Mouse (Mus musculus): ENCODE results near the gene Dnase1. TPM values are rescaled to one million over a fixed set of nuclear protein-coding genes. Genes with fewer than 3 reads are reported as not detected.

Dnase1 gene
- total and polyA plus RNA-seq, 3 experiments, result 0.64 to 5.9 TPM; not detected in 1

GRCm38 (mm10) chr16:4003489-4004398, 33.0 kb upstream of the Dnase1 start, which contains the start of gene Slx4:
TSS of gene Slx4 (minus strand) at chr16:4003770.
- in situ Hi-C loops (cut with MboI; ENCODE audit: low pct_ligation_motif_present, low pct_unique_long_range_greater_than_20kb, low sequenced_read_pairs), result loop anchor here (5.0 to 10.0 kb wide), 2 partner anchors 76 to 159 kb away; partner anchors contain the start of gene Zfp174
- H3K4me2 ChIP-seq (ENCODE audit: insufficient read depth, low read depth, poor library complexity, severe bottlenecking), result peak within 1 kb of the TSS; percentile 76
- peak; percentile 100 for DNase-seq (ENCODE audit: extremely low read depth)
- peaks cover 19% of the 10 kb centered on the region for H3K79me2 ChIP-seq (replicated peaks; ENCODE audit: control insufficient read depth, extremely low read depth, insufficient read depth, poor library complexity, severe bottlenecking)
- H3K36me3 ChIP-seq (replicated peaks in 1 of 2; ENCODE audit: control insufficient read depth in 1 of 2, insufficient read depth in 1 of 2, low read length in 1 of 2), result peaks cover 20 to 32% of the 10 kb centered on the region in 2 experiments
- peaks cover 5 to 27% of the 10 kb centered on the region in 2 experiments; a peak in 3 of 4 replicates for H3K4me1 ChIP-seq (ENCODE audit: control insufficient read depth in 1 of 2, insufficient read depth in 2 of 2)
- peak within 1 kb of the TSS; percentile 67 to 86 (median 86) for H3K4me3 ChIP-seq (replicated peaks in 1 of 3; ENCODE audit: low read depth in 2 of 3, low read length in 2 of 3, poor library complexity in 1 of 3)
- H3K9ac ChIP-seq (ENCODE audit: insufficient read depth, low read depth), result peak within 1 kb of the TSS; percentile 77
- H3K27ac ChIP-seq (ENCODE audit: insufficient read depth, low read depth), result peak within 1 kb of the TSS; percentile 85
- peak; percentile 80 for TF ChIP-seq BHLHE40 (IDR thresholded peaks at IDR 0.05; ENCODE audit: low read depth, low read length)
- peak; percentile 88 for TF ChIP-seq HCFC1 (IDR thresholded peaks at IDR 0.05; ENCODE audit: low read depth, low read length)
- peak; percentile 75 for TF ChIP-seq SIN3A (IDR thresholded peaks at IDR 0.05; ENCODE audit: low read length)
- TF ChIP-seq ELF1 (IDR thresholded peaks at IDR 0.05; ENCODE audit: low read depth, low read length), result peak; percentile 97
- peak; percentile 34; the same call in 1 of the 2 replicates for TF ChIP-seq RCOR1 (conservative IDR thresholded peaks at IDR 0.05; ENCODE audit: low read depth, low read length)
- TF ChIP-seq UBTF (IDR thresholded peaks at IDR 0.05; ENCODE audit: low read depth, low read length), result peak; percentile 72; the same call in 1 of the 2 replicates
- no peak for TF ChIP-seq ZNF384 (IDR thresholded peaks at IDR 0.05; ENCODE audit: low read depth, low read length)
- TF ChIP-seq NELFE (IDR thresholded peaks at IDR 0.05; ENCODE audit: low read depth, low read length), result peak; percentile 98
- TF ChIP-seq USF2 (conservative IDR thresholded peaks at IDR 0.05; ENCODE audit: low read depth, low read length), result no peak; the same call in 1 of the 2 replicates
- peak; percentile 68 to 85 for TF ChIP-seq CTCF (conservative IDR thresholded peaks at IDR 0.05 in 1 of 2, IDR thresholded peaks at IDR 0.05 in 1 of 2; ENCODE audit: low read depth in 2 of 2, low read length in 2 of 2)
- peak; percentile 66 for TF ChIP-seq MEF2A (IDR thresholded peaks at IDR 0.05; ENCODE audit: borderline replicate concordance, low read depth, low read length)
- no peak for TF ChIP-seq MAFK (IDR thresholded peaks at IDR 0.05; ENCODE audit: insufficient replicate concordance, low read length)
- peak; percentile 23; the same call in 1 of the 2 replicates for TF ChIP-seq GABPA (IDR thresholded peaks at IDR 0.05; ENCODE audit: insufficient replicate concordance, low read depth, low read length)
- TF ChIP-seq KAT2A (IDR thresholded peaks at IDR 0.05; ENCODE audit: insufficient replicate concordance, low read length), result peak; percentile 64; the same call in 1 of the 2 replicates
- peak; percentile 95 for TF ChIP-seq NRF1 (IDR thresholded peaks at IDR 0.05; ENCODE audit: low read depth, low read length)
- TF ChIP-seq MXI1 (IDR thresholded peaks at IDR 0.05; ENCODE audit: low read depth, low read length), result peak; percentile 70
- peak; percentile 100 for TF ChIP-seq POLR2A (IDR thresholded peaks at IDR 0.05; ENCODE audit: low read depth, low read length)
- no peak for TF ChIP-seq PAX5 (IDR thresholded peaks at IDR 0.05; ENCODE audit: low read length)
- peak; percentile 24; the same call in 1 of the 2 replicates for TF ChIP-seq CHD1 (IDR thresholded peaks at IDR 0.05; ENCODE audit: low read depth, low read length)
- TF ChIP-seq POLR2AphosphoS2 (IDR thresholded peaks at IDR 0.05; ENCODE audit: low read depth, low read length), result peak; percentile 97
- peak; percentile 63; the same call in 1 of the 2 replicates for TF ChIP-seq E2F4 (IDR thresholded peaks at IDR 0.05; ENCODE audit: insufficient replicate concordance, low read depth, low read length)
- TF ChIP-seq EP300 (IDR thresholded peaks at IDR 0.05; ENCODE audit: low read length), result peak; percentile 40; the same call in 1 of the 2 replicates
- TF ChIP-seq JUND (conservative IDR thresholded peaks at IDR 0.05; ENCODE audit: low read depth, low read length), result no peak
- TF ChIP-seq CHD2 (IDR thresholded peaks at IDR 0.05; ENCODE audit: low read length), result peak; percentile 59; the same call in 1 of the 2 replicates
- TF ChIP-seq SMC3 (IDR thresholded peaks at IDR 0.05; ENCODE audit: low read depth, low read length), result peak; percentile 63
- TF ChIP-seq RAD21 (IDR thresholded peaks at IDR 0.05; ENCODE audit: low read depth, low read length), result peak; percentile 70
- TF ChIP-seq IRF4 (IDR thresholded peaks at IDR 0.05; ENCODE audit: low read depth, low read length), result peak; percentile 76
- peak; percentile 91 for TF ChIP-seq TBP (conservative IDR thresholded peaks at IDR 0.05; ENCODE audit: low read depth, low read length)
- TF ChIP-seq ZMIZ1 (IDR thresholded peaks at IDR 0.05; ENCODE audit: low read depth, low read length), result peak; percentile 97
- no peak for TF ChIP-seq JUN (IDR thresholded peaks at IDR 0.05; ENCODE audit: insufficient read depth, low read depth, low read length)
- peak; percentile 95 for TF ChIP-seq TCF12 (IDR thresholded peaks at IDR 0.05; ENCODE audit: low read depth, low read length)
- TF ChIP-seq MAX (IDR thresholded peaks at IDR 0.05; ENCODE audit: low read length), result peak; percentile 81
- TF ChIP-seq MYC (IDR thresholded peaks at IDR 0.05; ENCODE audit: low read depth, low read length), result peak; percentile 88; the same call in 1 of the 2 replicates
- no peak for TF ChIP-seq ZC3H11A (IDR thresholded peaks at IDR 0.05; ENCODE audit: low read depth, low read length)
- peak; percentile 47 for TF ChIP-seq MAZ (IDR thresholded peaks at IDR 0.05; ENCODE audit: low read depth, low read length)
- no peak; the same call in none of the 2 replicates for TF ChIP-seq ETS1 (conservative IDR thresholded peaks at IDR 0.05; ENCODE audit: low read depth, low read length)
- dilution Hi-C loops (cut with MboI; ENCODE audit: extremely low pct_ligation_motif_present, extremely low pct_unique_long_range_greater_than_20kb, low sequenced_read_pairs), result no loop called here
- peaks cover 9% of the 10 kb centered on the region for H3K9me3 ChIP-seq (replicated peaks; ENCODE audit: low read length)
- H3K27me3 ChIP-seq (replicated peaks), result no peaks in the 10 kb centered on the region
